ENCODE assay signal across 15 mouse cellular contexts in genomic region chr1:15143922-15144591, GRCm38 (mm10).
"Had no signal": no experiment of that assay in that cellular context is flagged by ENCODE, and none has a peak within 500 bp of the region (broad histone marks: within the 10 kb centered on the region; RNA-seq: fewer than 3 reads in every experiment).

No protein-coding gene starts in this region.

- H3K36me3 ChIP-seq: liver, embryonic 13.5 days; liver, embryonic 15.5 days; midbrain, embryonic 13.5 days; midbrain, embryonic 15.5 days; neural tube, embryonic 12.5 days had no signal

- H3K27me3 ChIP-seq: liver, embryonic 13.5 days; liver, embryonic 15.5 days; megakaryocyte, embryonic 14.5 days; midbrain, embryonic 13.5 days; midbrain, embryonic 15.5 days; neural tube, embryonic 12.5 days had no signal

- H3K27ac ChIP-seq: liver, embryonic 13.5 days; liver, embryonic 15.5 days; macrophage; midbrain, embryonic 13.5 days; midbrain, embryonic 15.5 days; neural tube, embryonic 12.5 days had no signal

- H3K9me3 ChIP-seq: liver, embryonic 13.5 days; liver, embryonic 15.5 days; megakaryocyte, embryonic 14.5 days; midbrain, embryonic 13.5 days; midbrain, embryonic 15.5 days; neural tube, embryonic 12.5 days had no signal

- H3K9ac ChIP-seq: liver, embryonic 13.5 days; liver, embryonic 15.5 days; liver, postnatal 0 days; midbrain, embryonic 13.5 days; midbrain, embryonic 15.5 days; neural tube, embryonic 12.5 days had no signal

- H3K4me2 ChIP-seq: liver, embryonic 11.5 days; liver, embryonic 13.5 days; liver, embryonic 15.5 days; midbrain, embryonic 11.5 days; midbrain, embryonic 13.5 days; midbrain, embryonic 15.5 days; neural tube, embryonic 12.5 days had no signal

- ATAC-seq: liver, postnatal 0 days; midbrain, embryonic 13.5 days; midbrain, embryonic 15.5 days had no signal

- H3K4me3 ChIP-seq: liver, embryonic 13.5 days; liver, embryonic 15.5 days; megakaryocyte, embryonic 14.5 days; midbrain, embryonic 13.5 days; midbrain, embryonic 15.5 days; neural tube, embryonic 12.5 days had no signal

- DNase-seq: liver; liver, embryonic 13.5 days; liver, postnatal 0 days; right cerebral cortex, postnatal 14 days; thymus, adult 2 months; thymus, postnatal 25 days; thymus, postnatal 4 days had no signal

- H3K4me1 ChIP-seq: liver, embryonic 13.5 days; liver, embryonic 15.5 days; megakaryocyte, embryonic 14.5 days; midbrain, embryonic 13.5 days; midbrain, embryonic 15.5 days; neural tube, embryonic 12.5 days had no signal
